Mouse (Mus musculus) spleen, adult 10 weeks (tissue): Measurements from ENCODE around the gene Yap1. TPM values are rescaled to one million over a fixed set of nuclear protein-coding genes. Genes with fewer than 3 reads are reported as not detected.

Experiments used
- polyA plus RNA-seq: library from polyadenylated mRNA; stranded (reverse); fragments of 350-450 nt; fragmentation: Illumina TruSeq; extraction: RNeasy Lipid Tissue Mini Kit (QIAGEN cat#74804); gene quantifications from one replicate; pipeline ENCODE4 v1.2.3, GENCODE M21; 2015; ENCODE audit warnings: low replicate concordance; ENCODE audit not compliant: insufficient read depth

Gene Yap1
- 16.3 TPM for polyA plus RNA-seq

GRCm38 (mm10) chr9:8004370-8004991, at the start of gene Yap1:
Yap1 (minus strand) TSS chr9:8004596.

GRCm38 (mm10) chr9:8042338-8043043, 38.1 kb upstream of the Yap1 start, which contains the start of gene Cfap300:
Cfap300 (minus strand) TSS chr9:8042823.

Other genes starting within 250 kb of the Yap1 start
- 487 TPM for gene Tmem123, start 240.6 kb downstream of the Yap1 start, polyA plus RNA-seq
- 135 TPM for gene Birc2, start 167.5 kb downstream of the Yap1 start, polyA plus RNA-seq
- gene Birc3, start 131.4 kb downstream of the Yap1 start, polyA plus RNA-seq = 358 TPM
- gene Cfap300, start 38.2 kb upstream of the Yap1 start, polyA plus RNA-seq = 0.35 TPM
- 0.75 TPM for gene Cep126, start 129.7 kb upstream of the Yap1 start, polyA plus RNA-seq